Mouse (Mus musculus): Measurements from ENCODE around the gene Dnlz.

- TF ChIP-seq CTCF (IDR thresholded peaks at IDR 0.05; ENCODE audit: low read depth, low read length) = no peak
- no peak for TF ChIP-seq TAL1 (conservative IDR thresholded peaks at IDR 0.05; ENCODE audit: low read depth, low read length)
- no peak for TF ChIP-seq GATA1 (IDR thresholded peaks at IDR 0.05; ENCODE audit: borderline replicate concordance, low read length)
- no peak for TF ChIP-seq GATA2 (IDR thresholded peaks at IDR 0.05; ENCODE audit: borderline replicate concordance, low read depth, low read length)
- no peak for TF ChIP-seq POLR2AphosphoS5 (IDR thresholded peaks at IDR 0.05; ENCODE audit: insufficient replicate concordance, low read depth, low read length)
Observed at GRCm38 (mm10) chr2:26311936-26312335, 40.0 kb downstream of the Dnlz start.
